8 mouse cellular contexts compared by ENCODE assay signal in genomic region chr12:86824860-86825583, GRCm38 (mm10). TPM values are rescaled to one million over a fixed set of nuclear protein-coding genes. Genes with fewer than 3 reads are reported as not detected.
DNase-seq lines count a peak whose midpoint lies in the region; ATAC-seq and TF ChIP-seq lines count a peak whose summit lies in the region.

No protein-coding gene starts in this region.

- ATAC-seq in forebrain, embryonic 12.5 days (ENCODE audit: low FRiP score), result peak; percentile 62
- ATAC-seq in lung, embryonic 15.5 days (ENCODE audit: borderline replicate concordance, extremely low read depth, low FRiP score, low TSS enrichment), result peak; percentile 63
- peak; percentile 63 for ATAC-seq in neutrophil, adult 5-6 weeks (ENCODE audit: extremely low read depth, insufficient number of reproducible peaks, low FRiP score, poor library complexity, severe bottlenecking)

- peaks cover 18% of the 10 kb centered on the region for H3K9me3 ChIP-seq in E14TG2a.4 (ENCODE audit: low read length)
- H3K9me3 ChIP-seq in forebrain, embryonic 12.5 days, result no peaks in the 10 kb centered on the region
- no peaks in the 10 kb centered on the region for H3K9me3 ChIP-seq in lung, embryonic 15.5 days

- intact Hi-C loops in heart, postnatal 10 days (cut with DNase I), result loop anchor here (2.0 kb wide), 2 partner anchors 24 to 58 kb away; no protein-coding TSS in a partner anchor

- H3K4me1 ChIP-seq in E14TG2a.4 (replicated peaks; ENCODE audit: low read depth, low read length), result peaks cover 78% of the 10 kb centered on the region
- H3K4me1 ChIP-seq in brown adipose tissue, adult 24 weeks (ENCODE audit: control insufficient read depth, insufficient read depth, insufficient read length, low read length), result peaks cover 35% of the 10 kb centered on the region
- H3K4me1 ChIP-seq in forebrain, embryonic 12.5 days, result peaks cover 66% of the 10 kb centered on the region
- peaks cover 54% of the 10 kb centered on the region for H3K4me1 ChIP-seq in lung, embryonic 15.5 days
- peaks cover 50% of the 10 kb centered on the region for H3K4me1 ChIP-seq in thymus, adult 2 months (replicated peaks; ENCODE audit: control insufficient read depth, insufficient read depth, low read length)

- H3K36me3 ChIP-seq in E14TG2a.4 (ENCODE audit: insufficient read depth, low read length), result peaks cover 18% of the 10 kb centered on the region
- no peaks in the 10 kb centered on the region for H3K36me3 ChIP-seq in forebrain, embryonic 12.5 days (replicated peaks)
- H3K36me3 ChIP-seq in lung, embryonic 15.5 days, result no peaks in the 10 kb centered on the region
- no peaks in the 10 kb centered on the region for H3K36me3 ChIP-seq in thymus, adult 2 months (ENCODE audit: control insufficient read depth, insufficient read depth, low read length)

- no peak for TF ChIP-seq POLR2A in thymus, adult 2 months (IDR thresholded peaks at IDR 0.05; ENCODE audit: control insufficient read depth, extremely low read depth, insufficient read depth, low read length, poor library complexity)

- peak overlapping the region; percentile 80 for H3K27ac ChIP-seq in brown adipose tissue, adult 24 weeks (replicated peaks; ENCODE audit: low read depth, low read length)
- H3K27ac ChIP-seq in forebrain, embryonic 12.5 days, result peak overlapping the region; percentile 99
- H3K27ac ChIP-seq in lung, embryonic 15.5 days, result peak overlapping the region; percentile 96
- H3K27ac ChIP-seq in thymus, adult 2 months (ENCODE audit: control insufficient read depth, insufficient read depth, low read length), result peak overlapping the region; percentile 76

- H3K4me2 ChIP-seq in forebrain, embryonic 12.5 days, result peak overlapping the region; percentile 47
- peak overlapping the region; percentile 51 for H3K4me2 ChIP-seq in lung, embryonic 15.5 days

- no peaks in the 10 kb centered on the region for H3K27me3 ChIP-seq in E14TG2a.4 (ENCODE audit: insufficient read depth, low read length)
- H3K27me3 ChIP-seq in forebrain, embryonic 12.5 days, result peaks cover 3% of the 10 kb centered on the region; the same call in 1 of the 2 replicates
- no peaks in the 10 kb centered on the region for H3K27me3 ChIP-seq in lung, embryonic 15.5 days
- no peaks in the 10 kb centered on the region for H3K27me3 ChIP-seq in thymus, adult 2 months (ENCODE audit: control insufficient read depth, insufficient read depth, low read length)

- peak overlapping the region; percentile 78 for H3K4me3 ChIP-seq in E14TG2a.4 (replicated peaks; ENCODE audit: low read length)
- H3K4me3 ChIP-seq in brown adipose tissue, adult 24 weeks (ENCODE audit: insufficient read depth, low read depth, low read length), result no peak overlapping the region
- H3K4me3 ChIP-seq in forebrain, embryonic 12.5 days (replicated peaks), result 0 out of 2 replicates have a peak overlapping the region, but pooled peaks have one; percentile 11
- H3K4me3 ChIP-seq in lung, embryonic 15.5 days, result no peak overlapping the region
- no peak overlapping the region for H3K4me3 ChIP-seq in thymus, adult 2 months (ENCODE audit: control insufficient read depth, insufficient read depth, low read length)

- peak overlapping the region; percentile 21; the same call in 1 of the 2 replicates for H3K9ac ChIP-seq in forebrain, embryonic 12.5 days
- H3K9ac ChIP-seq in lung, embryonic 15.5 days, result no peak overlapping the region

- DNase-seq in heart, postnatal 10 days, result peak; percentile 94 to 95
- peak; percentile 96 to 97 for DNase-seq in kidney, postnatal 36 days
- DNase-seq in thymus, adult 2 months, result peak; percentile 56

- 4% methylated on average over 14 of the region's 14 CpGs for whole genome bisulfite sequencing in forebrain, embryonic 12.5 days
- WGBS in lung, embryonic 15.5 days, result 2% methylated on average over 14 of the region's 14 CpGs
- WGBS in thymus, adult 2 months, result 11% methylated on average over 14 of the region's 14 CpGs

- TF ChIP-seq CTCF in E14TG2a.4 (conservative IDR thresholded peaks at IDR 0.05; ENCODE audit: low read length), result no peak
- TF ChIP-seq CTCF in thymus, adult 2 months (IDR thresholded peaks at IDR 0.05; ENCODE audit: borderline replicate concordance, control insufficient read depth, extremely low read depth, insufficient read depth, low read length, poor library complexity), result no peak

RNA-seq across cellular contexts. Expression of gene Irf2bpl, which starts 59.6 kb away (rescaled TPM):
- 7.1 and 23.0 TPM in 2 replicates for polyA plus RNA-seq in brown adipose tissue, adult 24 weeks (2012; ENCODE audit: insufficient read depth, insufficient read length, missing spikeins)
- polyA plus RNA-seq in forebrain, embryonic 12.5 days (2016; fragmentation: Nextera tagmentation; extraction: Ambion mirVana), result 74.8 and 81.9 TPM in 2 replicates
- total RNA-seq in heart, postnatal 10 days (2021), result 10 to 100 TPM; 60.3 to 67.5 TPM
- polyA plus RNA-seq in lung, embryonic 15.5 days (2015; fragmentation: Nextera tagmentation; extraction: Ambion mirVana), result 49.4 and 50.0 TPM in 2 replicates
- total RNA-seq in neutrophil, adult 5-6 weeks (2017), result 22.7 and 23.0 TPM in 2 replicates
- 38.6 and 46.1 TPM in 2 replicates for polyA plus RNA-seq in thymus, adult 2 months (2012; rRNA removed)

Comparison
In these comparisons a context has a peak if more than half of its experiments do, and no peak if none do; other contexts are left out.
1. H3K4me3 ChIP-seq: peak in E14TG2a.4 (single experiment) and forebrain, embryonic 12.5 days (single experiment); none in brown adipose tissue, adult 24 weeks (single experiment), lung, embryonic 15.5 days (single experiment) and thymus, adult 2 months (single experiment).
2. Peak in every context shown above with its lines, with median percentiles within 50 percentile points of each other: H3K27ac ChIP-seq, ATAC-seq and DNase-seq.